Mouse (Mus musculus) heart, postnatal 0 days (tissue): ENCODE results near the gene Mlxipl.

Experiments
- CTCF ChIP-seq: IDR thresholded peaks from 2 replicates; pipeline ENCODE4 v1.5.1; 2016; ENCODE audit warnings: antibody characterized with exemption, control low read depth, low read depth
- EP300 ChIP-seq: IDR thresholded peaks from 2 replicates; pipeline ENCODE4 v1.6.1; 2016; ENCODE audit warnings: antibody characterized with exemption, low read depth

GRCm38 (mm10) chr5:135169479-135169878 is 79.8 kb downstream of the Mlxipl start:
- TF ChIP-seq CTCF (no peak), EP300 (no peak)
